Mouse (Mus musculus): ENCODE measurements around the gene Zcchc13. TPM values are rescaled to one million over a fixed set of nuclear protein-coding genes. Genes with fewer than 3 reads are reported as not detected.

Zcchc13 gene
- total and polyA plus RNA-seq, 3 experiments: not detected

GRCm38 (mm10) chrX:103644301-103644700 lies 13.9 kb downstream of the Zcchc13 start:
- Histone ChIP-seq H3K4me1 (ENCODE audit: control insufficient read depth in 1 of 2, insufficient read depth in 2 of 2, low read length in 2 of 2) (no peaks in the 10 kb centered on the region), H3K4me3 (ENCODE audit: control insufficient read depth in 1 of 2, insufficient read depth in 1 of 2, low read depth in 2 of 2, low read length in 2 of 2) (no peak overlapping the region), H3K27ac (ENCODE audit: control insufficient read depth, low read depth, low read length) (no peak overlapping the region), H3K36me3 (ENCODE audit: control insufficient read depth in 1 of 2, insufficient read depth in 2 of 2, low read length in 2 of 2) (no peaks in the 10 kb centered on the region), H3K9me3 (replicated peaks; ENCODE audit: insufficient read depth, low read length) (no peaks in the 10 kb centered on the region), H3K9ac (ENCODE audit: control insufficient read depth, low read depth, low read length, poor library complexity, severe bottlenecking) (no peak overlapping the region), H3K79me2 (ENCODE audit: control insufficient read depth, insufficient read depth, low read length, poor library complexity) (no peaks in the 10 kb centered on the region), H3K27me3 (ENCODE audit: control insufficient read depth in 1 of 2, insufficient read depth in 2 of 2, low read length in 2 of 2) (no peaks in the 10 kb centered on the region)
- no peak for TF ChIP-seq RCOR1 (IDR thresholded peaks at IDR 0.05; ENCODE audit: low read depth, low read length)
- no peak for TF ChIP-seq CHD2 (IDR thresholded peaks at IDR 0.05; ENCODE audit: low read length)
- TF ChIP-seq GABPA (IDR thresholded peaks at IDR 0.05; ENCODE audit: low read depth, low read length): no peak
- no peak for TF ChIP-seq ZC3H11A (IDR thresholded peaks at IDR 0.05; ENCODE audit: low read depth, low read length)
- TF ChIP-seq TCF12 (IDR thresholded peaks at IDR 0.05; ENCODE audit: low read depth, low read length): no peak
- TF ChIP-seq MAZ (IDR thresholded peaks at IDR 0.05; ENCODE audit: low read depth, low read length): no peak
- no peak for TF ChIP-seq SMC3 (IDR thresholded peaks at IDR 0.05; ENCODE audit: low read depth, low read length)
- no peak for TF ChIP-seq ETS1 (IDR thresholded peaks at IDR 0.05; ENCODE audit: low read depth, low read length)
- no peak for TF ChIP-seq CHD1 (IDR thresholded peaks at IDR 0.05; ENCODE audit: low read depth, low read length)
- no peak for TF ChIP-seq POLR2AphosphoS2 (IDR thresholded peaks at IDR 0.05; ENCODE audit: low read length)
- TF ChIP-seq MAX (IDR thresholded peaks at IDR 0.05; ENCODE audit: low read length): no peak
- no peak for TF ChIP-seq BHLHE40 (IDR thresholded peaks at IDR 0.05; ENCODE audit: borderline replicate concordance, low read depth, low read length)
- no peak for TF ChIP-seq MAFK (IDR thresholded peaks at IDR 0.05; ENCODE audit: borderline replicate concordance, low read depth, low read length)
- TF ChIP-seq SIN3A (IDR thresholded peaks at IDR 0.05; ENCODE audit: low read length): no peak
- no peak for TF ChIP-seq NELFE (IDR thresholded peaks at IDR 0.05; ENCODE audit: low read depth, low read length)
- no peak for TF ChIP-seq USF1 (IDR thresholded peaks at IDR 0.05; ENCODE audit: low read depth, low read length)
- no peak for TF ChIP-seq ZMIZ1 (IDR thresholded peaks at IDR 0.05; ENCODE audit: low read depth, low read length)
- TF ChIP-seq EP300 (IDR thresholded peaks at IDR 0.05; ENCODE audit: low read depth in 1 of 2, low read length in 2 of 2): no peak
- TF ChIP-seq E2F4 (IDR thresholded peaks at IDR 0.05; ENCODE audit: borderline replicate concordance, low read depth, low read length): no peak
- no peak for TF ChIP-seq ELF1 (IDR thresholded peaks at IDR 0.05; ENCODE audit: low read depth, low read length)
- no peak for DNase-seq (ENCODE audit: low read depth, low spot score)

GRCm38 (mm10) chrX:103652048-103652447 lies 21.7 kb downstream of the Zcchc13 start:
- Histone ChIP-seq H3K9ac (ENCODE audit: control insufficient read depth, low read depth, low read length, poor library complexity, severe bottlenecking) (no peak overlapping the region), H3K36me3 (ENCODE audit: control insufficient read depth in 1 of 2, insufficient read depth in 2 of 2, low read length in 2 of 2) (no peaks in the 10 kb centered on the region), H3K79me2 (ENCODE audit: control insufficient read depth, insufficient read depth, low read length, poor library complexity) (no peaks in the 10 kb centered on the region), H3K4me3 (ENCODE audit: control insufficient read depth in 1 of 2, insufficient read depth in 1 of 2, low read depth in 2 of 2, low read length in 2 of 2) (no peak overlapping the region), H3K27me3 (ENCODE audit: control insufficient read depth in 1 of 2, insufficient read depth in 2 of 2, low read length in 2 of 2) (no peaks in the 10 kb centered on the region), H3K9me3 (replicated peaks; ENCODE audit: insufficient read depth, low read length) (no peaks in the 10 kb centered on the region), H3K27ac (ENCODE audit: control insufficient read depth, low read depth, low read length) (no peak overlapping the region), H3K4me1 (ENCODE audit: control insufficient read depth in 1 of 2, insufficient read depth in 2 of 2, low read length in 2 of 2) (no peaks in the 10 kb centered on the region)
- TF ChIP-seq CHD2 (IDR thresholded peaks at IDR 0.05; ENCODE audit: low read length) (no peak), TAL1 (IDR thresholded peaks at IDR 0.05; ENCODE audit: low read length) (no peak), HCFC1 (IDR thresholded peaks at IDR 0.05; ENCODE audit: low read depth, low read length) (no peak), SMC3 (IDR thresholded peaks at IDR 0.05; ENCODE audit: low read depth, low read length) (no peak)
- DNase-seq (ENCODE audit: low read depth, low spot score): no peak
